Mouse (Mus musculus): Measurements from ENCODE around the gene Rab44.

DNA sequence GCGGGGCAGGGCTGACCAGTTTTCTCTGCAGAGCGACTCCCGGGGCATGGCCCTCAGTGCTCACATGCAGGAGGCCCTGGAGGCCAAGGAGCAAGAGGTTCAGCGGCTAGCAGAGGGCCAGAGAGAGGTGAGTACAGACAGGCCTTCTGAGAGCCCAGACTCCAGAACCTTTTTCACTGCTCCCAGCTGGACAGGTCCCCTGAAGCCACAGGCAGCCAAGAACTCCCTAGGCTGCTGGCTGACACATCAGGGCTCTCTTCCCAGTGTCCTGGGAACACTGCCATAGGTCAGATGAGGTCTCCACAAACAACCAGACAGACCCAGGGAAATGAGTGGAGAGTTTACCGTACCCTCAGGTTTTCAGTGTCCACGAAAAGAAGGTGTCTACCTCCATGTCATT, 22.3 kb downstream of the Rab44 start:
- no peak for TF ChIP-seq GATA1 (IDR thresholded peaks at IDR 0.05; ENCODE audit: borderline replicate concordance, low read length)
- TF ChIP-seq FLI1 (IDR thresholded peaks at IDR 0.05; ENCODE audit: low read length) = no peak
